Mouse (Mus musculus): ENCODE data around the gene Bckdhb. TPM values are rescaled to one million over a fixed set of nuclear protein-coding genes. Genes with fewer than 3 reads are reported as not detected.

Bckdhb gene
- polyA plus RNA-seq, 1 experiment from 2014 or later, result 30.7 TPM

- Histone ChIP-seq H3K27me3 (replicated peaks; ENCODE audit: control insufficient read depth, insufficient read depth, low read length) (no peaks in the 10 kb centered on the region), H3K4me2 (ENCODE audit: low read depth, low read length) (no peak overlapping the region), H3K4me1 (ENCODE audit: control insufficient read depth, insufficient read depth, low read length) (no peaks in the 10 kb centered on the region), H3K9ac (ENCODE audit: low read depth, low read length) (no peak overlapping the region), H3K4me3 (ENCODE audit: low read length) (no peak overlapping the region), H3K9me3 (ENCODE audit: control insufficient read depth, low read length) (no peaks in the 10 kb centered on the region), H3K36me3 (ENCODE audit: control insufficient read depth, insufficient read depth, low read length) (no peaks in the 10 kb centered on the region; the same call in 1 of the 2 replicates), H3K27ac (ENCODE audit: low read length) (no peak overlapping the region)
- 82% methylated on average over 6 of the region's 6 CpGs for WGBS
- no peak for ATAC-seq
Observed at GRCm38 (mm10) chr9:84130338-84130737, 205.4 kb downstream of the Bckdhb start.

- Histone ChIP-seq H3K4me1 (ENCODE audit: control insufficient read depth, insufficient read depth, low read length) (no peaks in the 10 kb centered on the region), H3K27me3 (replicated peaks; ENCODE audit: control insufficient read depth, insufficient read depth, low read length) (no peaks in the 10 kb centered on the region), H3K9ac (ENCODE audit: low read depth, low read length) (no peak overlapping the region), H3K27ac (ENCODE audit: low read length) (no peak overlapping the region), H3K36me3 (ENCODE audit: control insufficient read depth, insufficient read depth, low read length) (no peaks in the 10 kb centered on the region), H3K9me3 (ENCODE audit: control insufficient read depth, low read length) (no peaks in the 10 kb centered on the region), H3K4me3 (ENCODE audit: low read length) (no peak overlapping the region), H3K4me2 (ENCODE audit: low read depth, low read length) (no peak overlapping the region)
- no peak for ATAC-seq
- WGBS, result 85% methylated on average over 12 of the region's 12 CpGs
Observed at GRCm38 (mm10) chr9:84135062-84135461, 210.1 kb downstream of the Bckdhb start.

GRCm38 (mm10) chr9:84137192-84137591 lies 212.2 kb downstream of the Bckdhb start:
- Histone ChIP-seq H3K27ac (ENCODE audit: low read length) (no peak overlapping the region), H3K4me2 (ENCODE audit: low read depth, low read length) (no peak overlapping the region), H3K27me3 (replicated peaks; ENCODE audit: control insufficient read depth, insufficient read depth, low read length) (no peaks in the 10 kb centered on the region), H3K4me3 (ENCODE audit: low read length) (no peak overlapping the region), H3K9ac (ENCODE audit: low read depth, low read length) (no peak overlapping the region), H3K9me3 (ENCODE audit: control insufficient read depth, low read length) (no peaks in the 10 kb centered on the region), H3K4me1 (ENCODE audit: control insufficient read depth, insufficient read depth, low read length) (no peaks in the 10 kb centered on the region), H3K36me3 (ENCODE audit: control insufficient read depth, insufficient read depth, low read length) (no peaks in the 10 kb centered on the region)
- ATAC-seq, result no peak
- WGBS, result 94% methylated on average over 6 of the region's 6 CpGs

GRCm38 (mm10) chr9:84148124-84148523 lies 223.2 kb downstream of the Bckdhb start:
- no peak overlapping the region for H3K9ac ChIP-seq (ENCODE audit: low read depth, low read length)
- H3K4me3 ChIP-seq (ENCODE audit: low read length), result no peak overlapping the region
- H3K27me3 ChIP-seq (replicated peaks; ENCODE audit: control insufficient read depth, insufficient read depth, low read length), result no peaks in the 10 kb centered on the region
- 74% methylated on average over 2 of the region's 2 CpGs for WGBS
- H3K36me3 ChIP-seq (ENCODE audit: control insufficient read depth, insufficient read depth, low read length), result no peaks in the 10 kb centered on the region
- no peak overlapping the region for H3K27ac ChIP-seq (ENCODE audit: low read length)
- ATAC-seq, result no peak
- no peak overlapping the region for H3K4me2 ChIP-seq (ENCODE audit: low read depth, low read length)
- no peaks in the 10 kb centered on the region for H3K4me1 ChIP-seq (ENCODE audit: control insufficient read depth, insufficient read depth, low read length)
- H3K9me3 ChIP-seq (ENCODE audit: control insufficient read depth, low read length), result no peaks in the 10 kb centered on the region

Other genes starting within 250 kb of the Bckdhb start
- gene Elovl4, start 118.9 kb upstream of the Bckdhb start, polyA plus RNA-seq (2015; fragmentation: Nextera tagmentation; extraction: Ambion mirVana), result 5.4 and 6.0 TPM in 2 replicates
- 19.3 and 20.9 TPM in 2 replicates for gene Ttk, start 90.5 kb upstream of the Bckdhb start, polyA plus RNA-seq (2015; fragmentation: Nextera tagmentation; extraction: Ambion mirVana)